Mouse (Mus musculus) adrenal gland, postnatal 25 days (tissue): ENCODE data around the gene Gm17455. TPM values are rescaled to one million over a fixed set of nuclear protein-coding genes. Genes with fewer than 3 reads are reported as not detected.

Experiments
- DNase-seq: peaks from one replicate; pipeline ENCODE4 v3.0.0; 2021; ENCODE audit warnings: mixed read lengths
- total RNA-seq: library from RNA; stranded (reverse); gene quantifications from 2 replicates; pipeline ENCODE4 v1.2.3, GENCODE M21; 2021

Gm17455 gene
- total RNA-seq, 1 experiment from 2014 or later = not detected

DNA sequence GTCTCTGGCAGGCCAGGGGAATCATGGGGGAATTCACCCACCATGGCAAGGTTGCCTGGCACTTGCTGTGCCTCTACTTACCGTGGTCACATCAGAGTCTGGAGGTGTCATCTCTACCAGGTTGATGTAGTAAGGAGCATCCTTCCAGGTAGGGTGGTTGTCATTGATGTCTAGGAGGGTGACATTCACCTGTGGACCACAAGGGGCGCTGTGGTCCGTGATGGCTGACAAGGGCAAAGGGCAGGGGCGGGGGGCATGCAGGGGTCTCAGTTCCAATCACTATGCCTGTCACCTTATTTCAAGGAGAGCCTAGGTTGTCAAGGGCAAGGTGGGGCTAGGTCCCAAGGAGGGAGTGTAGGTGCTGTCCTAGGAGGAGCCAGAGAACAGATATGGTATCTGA lies 20.1 kb downstream of the Gm17455 start:
- DNase-seq = no peak

DNA sequence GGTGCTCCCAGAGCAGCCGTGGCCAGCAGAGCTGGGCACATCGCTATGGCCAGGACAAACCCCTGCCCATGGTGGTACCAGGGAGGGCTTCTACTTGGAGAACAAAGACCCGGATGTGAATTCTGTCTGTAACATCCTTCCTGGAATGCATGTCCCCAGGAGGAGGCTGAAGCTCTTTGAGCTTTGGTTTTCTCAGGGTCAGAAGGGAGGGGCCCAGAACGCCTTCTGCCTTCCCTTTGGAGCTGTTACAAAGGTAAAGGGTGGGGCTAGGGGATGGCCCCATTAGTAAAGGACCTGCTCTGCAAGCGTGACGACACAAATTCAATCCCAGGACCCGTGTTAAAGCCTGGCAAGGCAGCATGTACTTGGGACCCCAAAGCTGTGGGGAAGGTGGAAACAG lies 23.2 kb downstream of the Gm17455 start:
- no peak for DNase-seq

DNA sequence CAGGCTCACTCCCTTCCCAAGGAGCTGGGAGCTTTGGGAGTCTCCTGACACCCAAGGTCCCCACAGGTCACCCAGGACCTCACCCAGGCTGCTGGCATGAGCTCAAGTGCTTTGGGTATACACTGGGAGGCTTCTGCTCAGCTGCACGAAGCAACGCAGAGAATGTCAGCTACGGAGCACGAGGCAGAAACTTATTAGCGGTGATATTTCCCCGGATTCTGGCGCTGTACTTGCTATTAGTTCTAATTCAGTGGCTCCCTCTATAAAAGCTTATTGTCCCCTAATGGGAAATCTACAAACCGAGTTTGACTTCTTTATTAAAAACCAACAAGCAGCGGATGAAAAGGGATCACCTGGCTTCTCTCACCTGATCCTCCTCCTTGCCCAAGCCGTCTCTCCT lies 30.5 kb downstream of the Gm17455 start:
- no peak for DNase-seq

DNA sequence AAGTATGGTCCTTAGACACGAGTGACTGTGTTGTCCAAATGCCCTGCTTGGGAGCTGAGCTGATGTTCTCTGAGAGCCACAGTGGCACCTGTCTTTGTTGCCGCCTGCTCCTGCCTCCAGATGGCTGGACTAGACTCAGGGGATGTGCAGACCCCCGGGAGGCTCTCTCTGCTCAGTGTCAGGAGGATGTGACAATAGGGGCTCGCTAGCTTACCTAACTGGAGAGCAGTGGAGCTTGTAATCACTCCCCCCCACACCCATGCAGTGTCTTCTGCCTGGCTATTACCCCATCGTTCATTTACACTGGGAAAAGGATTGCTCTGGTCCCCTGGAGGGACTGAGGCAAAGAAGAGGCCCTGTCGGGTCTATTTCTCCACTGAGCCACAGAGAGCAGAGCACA lies 31.1 kb downstream of the Gm17455 start:
- DNase-seq = no peak

DNA sequence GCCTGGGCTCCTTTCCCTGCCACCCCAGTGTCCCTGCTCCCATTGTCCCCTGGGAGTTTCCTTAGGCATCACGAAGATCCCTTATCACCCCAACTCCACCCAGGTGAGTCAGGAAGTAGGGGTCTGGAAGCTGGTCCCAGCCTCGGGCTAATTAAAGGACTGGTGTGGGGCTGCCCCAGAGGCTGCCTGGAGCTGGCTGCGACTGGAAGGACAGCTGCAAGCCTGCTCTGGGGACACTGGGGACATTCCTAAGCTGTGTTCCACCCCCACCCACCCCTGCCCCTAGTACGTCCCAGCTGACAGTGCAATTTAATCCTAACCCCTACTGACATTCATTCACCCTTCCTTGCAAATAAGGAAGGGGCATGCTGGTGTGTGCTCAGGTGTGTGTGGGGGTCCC lies 33.2 kb downstream of the Gm17455 start:
- no peak for DNase-seq

DNA sequence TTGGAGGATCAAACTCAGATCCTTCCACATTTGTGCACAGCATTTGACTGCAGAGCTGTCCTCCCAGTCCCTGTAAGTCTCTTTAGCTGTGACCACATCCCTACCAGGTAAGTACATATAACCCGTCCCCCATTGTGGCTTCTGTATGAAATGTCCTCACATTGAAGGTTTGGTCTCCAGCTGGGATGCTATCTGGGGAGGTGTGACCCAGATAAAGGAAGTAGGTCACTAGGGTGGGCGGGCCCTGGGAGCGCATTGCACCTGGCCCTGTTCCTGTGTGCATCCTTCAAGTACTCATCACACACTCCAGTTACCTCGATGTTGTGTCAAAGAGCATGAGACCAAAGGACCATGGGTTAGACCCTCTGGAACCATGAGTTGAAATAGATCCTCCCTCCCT lies 42.8 kb downstream of the Gm17455 start:
- no peak for DNase-seq

DNA sequence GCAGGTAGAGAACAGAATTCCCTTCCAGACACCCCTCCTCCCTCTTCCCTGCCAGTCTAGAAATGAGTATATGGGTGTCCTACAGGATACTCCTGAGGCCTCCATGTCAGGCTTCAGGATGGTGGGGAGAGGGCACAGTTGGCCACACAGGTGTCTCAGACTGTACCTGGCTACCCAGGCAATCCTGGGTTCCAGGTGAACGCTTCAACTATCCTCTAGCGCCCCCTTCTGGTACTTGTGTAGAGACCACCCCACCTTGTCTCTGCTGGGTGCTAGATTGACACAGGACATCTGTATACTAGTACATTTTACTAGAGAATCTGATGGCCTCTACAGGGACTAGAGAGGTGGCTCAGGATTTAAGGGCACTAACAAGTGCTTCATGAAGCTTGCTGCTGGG lies 43.6 kb downstream of the Gm17455 start:
- DNase-seq = no peak

DNA sequence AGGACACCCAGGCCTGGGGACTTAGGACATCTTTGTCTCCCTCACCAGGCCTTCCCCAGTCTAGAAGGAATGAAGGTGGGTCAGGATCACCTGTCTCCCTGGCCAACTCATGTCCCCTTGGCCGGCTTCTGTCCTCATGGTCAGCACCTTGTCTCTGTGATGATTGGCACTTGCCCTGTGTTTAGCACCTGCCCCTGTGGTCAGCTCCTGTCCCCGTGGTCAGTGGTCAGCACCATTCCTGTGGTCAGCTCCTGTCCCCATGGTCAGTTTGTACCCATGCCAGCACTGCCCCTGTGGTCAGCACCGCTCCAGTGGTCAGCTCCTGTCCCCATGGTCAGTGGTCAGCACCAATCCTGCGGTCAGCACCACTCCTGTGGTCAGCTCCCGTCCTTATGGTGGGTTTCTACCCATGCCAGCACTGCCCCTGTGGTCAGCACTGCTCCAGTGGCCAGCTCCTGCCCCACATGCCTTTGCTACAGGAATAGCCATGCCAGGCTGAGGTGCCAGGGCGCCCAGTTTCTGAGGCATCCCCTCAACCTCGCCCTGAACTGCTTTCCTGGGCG lies 45.6 kb downstream of the Gm17455 start:
- peak; percentile 27 for DNase-seq

DNA sequence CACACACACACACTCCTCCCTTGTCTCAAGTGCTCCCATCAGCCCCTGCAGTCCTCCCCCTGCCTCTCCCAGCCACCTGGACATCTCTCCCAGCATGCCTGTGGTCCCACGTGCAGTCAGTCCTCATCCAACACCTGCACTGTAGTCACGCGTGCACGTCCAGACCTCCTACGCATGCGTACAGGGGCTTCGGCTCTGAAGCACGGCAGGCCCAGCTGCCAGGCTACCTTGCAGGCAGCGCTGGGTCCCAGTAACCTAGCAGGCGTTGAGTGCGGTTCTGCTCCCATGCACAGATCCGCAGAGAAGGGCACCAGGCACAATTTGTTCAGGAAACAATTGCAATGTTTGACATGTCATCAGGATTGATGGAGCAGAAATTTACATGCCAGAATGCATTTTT lies 47.7 kb downstream of the Gm17455 start:
- no peak for DNase-seq

Other genes with a start within 250 kb of the Gm17455 start
- 0.85 and 1.7 TPM in 2 replicates for gene Chst3, start 180.5 kb upstream of the Gm17455 start, total RNA-seq
- gene Psap, start 122.1 kb upstream of the Gm17455 start, total RNA-seq = 910 and 984 TPM in 2 replicates
- 6.3 and 11.3 TPM in 2 replicates for gene Vsir, start 52.9 kb upstream of the Gm17455 start, total RNA-seq